Mouse (Mus musculus) lung, embryonic 15.5 days (tissue): ENCODE results near the gene Enox1. TPM values are rescaled to one million over a fixed set of nuclear protein-coding genes. Genes with fewer than 3 reads are reported as not detected.

Experiments used
- polyA plus RNA-seq: library from polyadenylated mRNA; unstranded; fragments of >200 nt; fragmentation: Nextera tagmentation; extraction: Ambion mirVana; gene quantifications from 2 replicates; pipeline ENCODE4 v1.2.1, GENCODE M21; 2015

The Enox1 gene
- polyA plus RNA-seq, 1 experiment from 2014 or later = 3.3 TPM

Other genes with a start within 250 kb of the Enox1 start
- 4.7 TPM in 2 replicates for gene Ccdc122, start 120.0 kb upstream of the Enox1 start, polyA plus RNA-seq
- gene Lacc1, start 119.9 kb upstream of the Enox1 start, polyA plus RNA-seq = 12.3 and 15.0 TPM in 2 replicates